Mouse (Mus musculus) cortical plate, adult 2 months (tissue): ENCODE measurements around the gene Chka.

Experiments
- CTCF ChIP-seq: fragments of 200-500 bp; IDR thresholded peaks from 2 replicates; pipeline ENCODE4 v1.5.1; 2011; ENCODE audit warnings: mild to moderate bottlenecking, control low read depth, low read length; ENCODE audit not compliant: insufficient read depth; ENCODE audit errors: extremely low read depth
- POLR2A ChIP-seq: fragments of 200-500 bp; IDR thresholded peaks from 2 replicates; pipeline ENCODE4 v1.6.1; 2011; ENCODE audit warnings: mild to moderate bottlenecking, low read length, control low read depth; ENCODE audit not compliant: insufficient read depth; ENCODE audit errors: extremely low read depth

DNA sequence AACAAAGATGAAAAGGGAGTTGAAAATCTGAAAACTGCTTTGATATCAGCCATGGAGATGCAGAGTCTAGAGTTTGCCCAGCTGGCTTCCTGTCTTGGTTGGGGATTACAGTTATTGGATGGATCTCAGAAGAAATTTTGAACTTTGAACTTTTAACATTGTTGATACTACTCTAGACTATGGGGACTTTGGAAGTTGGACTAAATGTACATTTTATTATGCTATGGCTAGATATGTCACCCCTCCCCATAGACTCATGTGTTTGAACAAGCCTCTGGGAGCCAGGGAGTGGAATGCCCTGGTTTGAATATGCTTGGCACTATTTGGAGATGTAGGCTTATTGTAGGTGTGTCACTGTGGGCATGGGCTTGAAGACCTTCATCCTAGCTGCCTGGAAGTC is 26.5 kb upstream of the Chka start:
- TF ChIP-seq POLR2A: no peak
- TF ChIP-seq CTCF: no peak
